Mouse (Mus musculus) adrenal gland, postnatal 36 days (tissue): ENCODE results near the gene Gbp4. TPM values are rescaled to one million over a fixed set of nuclear protein-coding genes. Genes with fewer than 3 reads are reported as not detected.
"Not testable (repeated sequence)": the region's sequence is repeated elsewhere in the genome, so short reads cannot be mapped to it uniquely, and the experiment has no call there.

Source experiments
- DNase-seq, 2 experiments: peaks; one replicate each; pipeline ENCODE4 v3.0.0; 2021; ENCODE audit warnings: mixed read lengths in 1 of 2
- long read RNA-seq, 2 experiments: library from polyadenylated mRNA; stranded (forward); transcript quantifications; one replicate each; pipeline ENCODE4 v2.0.0; 2021; ENCODE audit warnings: borderline sequencing depth in 2 of 2
- total RNA-seq, 2 experiments: library from RNA; stranded (reverse); gene quantifications; 2 replicates each; pipeline ENCODE4 v1.2.3; 2021

The Gbp4 gene
- total RNA-seq, result 1 to 10 TPM; 4.0 to 6.9 TPM
- long read RNA-seq, experiment 1, result 0 reads
- long read RNA-seq, experiment 2, result 0 reads

- DNase-seq, result peak in 1 of 2 experiments; percentile 19
These were observed at the start of gene Gbp4, which contains the start of the genes Gbp9 and Gbp8 for GRCm38 (mm10) chr5:105139409-105140088. Gene Gbp4, minus strand, starts transcription at chr5:105139586. Gene Gbp9, minus strand, starts transcription at chr5:105139539. Gene Gbp8, minus strand, starts transcription at chr5:105139540.

GRCm38 (mm10) chr5:105181446-105181845, 42.1 kb upstream of the Gbp4 start:
- DNase-seq, result no peak

DNA sequence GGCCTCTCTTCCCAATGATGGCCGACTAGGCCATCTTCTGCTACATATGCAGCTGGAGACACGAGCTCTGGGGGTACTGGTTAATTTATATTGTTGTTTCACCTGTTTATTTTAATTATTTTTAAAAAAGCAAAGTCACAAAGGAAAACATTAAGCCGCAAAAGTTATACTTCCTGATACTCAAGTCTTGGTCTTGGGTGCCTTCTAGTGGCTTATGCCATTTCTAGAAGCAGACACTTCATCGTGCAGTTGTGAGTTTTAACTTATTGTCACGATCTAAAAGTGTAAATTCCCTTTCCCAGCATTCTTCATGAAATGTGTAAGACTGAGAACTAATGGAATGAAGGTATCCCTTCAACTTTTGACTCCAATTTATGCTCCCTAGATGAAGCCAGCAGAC, 17.2 kb upstream of the Gbp4 start:
- DNase-seq, result no peak

DNA sequence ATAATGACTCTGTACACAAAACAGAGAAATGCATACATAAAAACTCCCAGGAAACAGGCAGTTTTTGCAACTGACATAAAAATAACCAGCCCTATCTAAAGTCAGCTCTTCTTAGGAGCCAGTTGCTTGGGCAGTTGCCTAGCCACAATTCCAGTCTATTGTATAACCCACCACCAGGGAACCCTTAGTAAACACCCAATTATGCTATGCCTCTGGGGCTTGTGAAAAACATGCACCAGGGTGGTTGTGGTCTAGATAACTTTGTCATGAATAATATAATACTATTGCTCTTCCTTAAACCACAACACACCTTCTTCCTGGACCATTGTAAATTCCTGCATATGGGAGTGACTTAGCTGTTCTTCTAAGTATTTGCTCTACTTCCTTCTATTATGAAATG, 14.7 kb upstream of the Gbp4 start:
- no peak for DNase-seq

GRCm38 (mm10) chr5:105148062-105148461, 8.7 kb upstream of the Gbp4 start:
- not testable (repeated sequence) for DNase-seq

DNA sequence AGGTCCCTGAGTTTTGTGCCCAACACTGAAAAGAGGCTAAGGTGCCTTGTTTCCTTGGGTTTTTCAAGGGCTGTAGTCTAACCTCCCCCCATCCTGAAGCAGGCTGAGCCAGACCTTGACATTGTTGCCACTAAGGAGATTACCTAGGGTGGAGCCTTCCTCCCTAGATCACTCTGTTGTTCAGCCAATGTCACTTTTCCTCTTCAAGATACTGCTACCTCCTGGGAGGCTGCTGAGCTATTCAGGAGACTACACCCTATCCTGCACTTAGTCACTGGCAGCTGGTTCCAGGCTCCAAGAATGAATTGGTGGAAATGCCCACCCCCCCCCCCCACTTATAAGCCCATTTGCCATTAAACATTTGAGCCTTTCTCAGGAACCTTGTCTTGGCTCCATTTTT, 7.1 kb upstream of the Gbp4 start:
- peak in 1 of 2 experiments; percentile 8 for DNase-seq

- peak in 1 of 2 experiments; percentile 19 for DNase-seq
These were observed 6.3 kb upstream of the Gbp4 start for GRCm38 (mm10) chr5:105145731-105146130.

GRCm38 (mm10) chr5:105140089-105140810, 864 bp upstream of the Gbp4 start:
- not testable (repeated sequence) for DNase-seq

DNA sequence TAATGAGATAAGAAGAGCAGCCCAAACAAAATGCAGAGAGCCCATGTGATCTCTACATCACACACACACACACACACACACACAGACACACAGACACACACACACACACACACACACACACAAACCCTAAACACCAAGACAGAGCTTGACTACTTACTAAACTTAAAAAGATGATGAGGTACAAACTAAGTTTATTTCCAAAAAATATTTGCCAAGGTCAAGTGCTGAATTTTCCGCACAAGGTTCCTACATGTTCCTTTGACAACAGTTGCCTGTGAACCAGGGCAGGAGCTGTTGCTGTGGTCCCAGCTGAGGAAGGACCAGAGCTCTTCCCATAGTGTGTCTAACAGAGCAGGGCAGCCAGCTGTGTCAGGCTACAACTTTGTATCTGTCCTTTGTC, 480 bp downstream of the Gbp4 start:
- DNase-seq, result no peak

DNA sequence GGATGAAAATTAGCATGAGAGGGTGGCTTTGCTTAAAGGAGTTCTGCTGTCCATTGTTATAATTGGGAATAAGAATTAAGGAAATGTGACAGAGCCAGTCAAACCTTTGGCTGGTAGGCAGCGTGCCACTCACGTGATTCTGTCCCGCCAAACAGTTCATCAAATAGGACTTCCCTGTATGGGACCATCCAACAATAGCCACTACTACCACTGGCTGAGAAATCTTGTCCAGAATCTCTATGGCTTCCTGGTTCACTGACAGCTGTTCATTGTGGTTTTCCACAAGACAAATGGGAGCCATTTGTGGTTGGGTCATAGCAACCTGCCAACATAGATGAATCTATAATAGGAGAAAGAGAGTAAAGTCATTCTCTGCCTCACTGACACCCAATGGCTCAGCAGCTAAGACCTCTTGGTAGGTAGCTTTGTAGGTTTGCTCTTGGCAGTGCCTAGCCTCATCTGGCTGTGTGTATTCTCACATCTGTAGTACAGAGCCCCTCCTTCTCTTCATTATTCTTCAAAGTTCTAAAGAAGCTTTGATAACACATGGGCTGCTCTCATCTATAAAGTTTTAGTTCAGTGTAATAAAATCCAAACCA, 2.6 kb downstream of the Gbp4 start:
- DNase-seq, result peak in 1 of 2 experiments; percentile 4

DNA sequence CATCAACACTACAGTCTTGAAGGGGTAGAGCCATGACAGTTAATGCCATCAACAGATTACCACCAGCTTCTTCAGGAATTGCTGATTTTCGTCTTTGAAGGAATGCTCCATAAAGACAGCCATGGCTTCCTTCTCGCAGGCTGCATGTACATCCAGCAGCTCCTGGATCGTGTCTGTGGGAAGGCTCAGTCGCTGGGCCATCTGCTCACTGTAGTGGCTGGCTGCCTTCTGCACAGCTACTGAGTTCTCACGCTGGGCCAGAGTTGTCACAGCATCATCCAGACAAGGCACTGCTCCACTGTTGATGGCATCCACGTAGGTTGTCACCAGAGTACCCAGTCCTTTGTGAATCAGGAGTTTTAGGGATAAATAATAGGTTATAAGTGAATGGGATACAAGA, 17.7 kb downstream of the Gbp4 start:
- DNase-seq, result not testable (repeated sequence)

- no peak for DNase-seq
These were observed 23.6 kb downstream of the Gbp4 start for GRCm38 (mm10) chr5:105115740-105116139.

DNA sequence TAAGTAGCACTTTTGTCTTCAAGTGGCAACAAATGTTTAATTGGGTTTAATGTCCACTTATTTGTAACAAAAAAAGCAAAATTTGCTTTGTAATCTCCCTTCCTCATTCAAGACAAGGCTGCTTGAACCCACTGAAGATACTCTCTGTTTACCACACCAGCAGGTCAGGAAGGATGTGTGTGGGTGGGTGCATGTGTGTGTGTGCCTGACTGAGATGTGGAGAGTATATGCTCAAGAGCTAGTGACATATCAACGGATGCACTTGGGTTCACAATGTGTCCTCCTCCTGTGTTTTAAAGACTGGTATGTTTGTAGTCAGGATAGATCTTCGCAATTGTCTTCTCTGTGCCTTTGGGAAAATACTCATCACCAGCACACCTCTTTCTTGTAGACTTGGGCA, 24.7 kb downstream of the Gbp4 start:
- no peak for DNase-seq

- no peak for DNase-seq
These were observed 25.7 kb downstream of the Gbp4 start for GRCm38 (mm10) chr5:105113656-105114055.

DNA sequence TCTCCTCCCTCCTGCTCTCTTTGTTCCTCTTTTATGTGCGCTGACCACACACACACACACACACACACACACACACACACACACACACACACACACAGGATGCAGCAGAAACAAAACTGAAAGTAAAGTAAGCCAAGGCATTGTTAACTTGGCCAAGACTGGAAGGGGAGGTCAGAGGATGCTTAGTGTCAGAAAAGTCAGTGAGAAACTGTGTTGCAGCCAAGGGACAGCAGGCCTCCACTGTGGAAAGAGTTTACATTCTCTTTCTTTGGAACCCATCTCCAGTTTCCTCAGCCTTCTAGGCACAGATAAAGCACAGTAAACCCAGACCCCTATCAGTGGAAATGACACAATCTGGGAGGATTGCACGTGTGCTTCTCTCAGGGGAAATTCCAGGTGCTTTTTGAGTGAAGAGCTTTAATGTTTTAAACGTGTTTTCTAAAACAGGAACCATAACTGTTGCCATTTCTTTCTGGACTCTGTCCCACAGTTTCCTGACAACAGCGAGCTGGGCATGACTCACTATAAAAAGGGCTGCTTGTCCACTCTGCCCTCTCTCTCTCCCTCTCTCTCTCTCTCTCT, 29.0 kb downstream of the Gbp4 start:
- DNase-seq, result peak; percentile 19 to 70

DNA sequence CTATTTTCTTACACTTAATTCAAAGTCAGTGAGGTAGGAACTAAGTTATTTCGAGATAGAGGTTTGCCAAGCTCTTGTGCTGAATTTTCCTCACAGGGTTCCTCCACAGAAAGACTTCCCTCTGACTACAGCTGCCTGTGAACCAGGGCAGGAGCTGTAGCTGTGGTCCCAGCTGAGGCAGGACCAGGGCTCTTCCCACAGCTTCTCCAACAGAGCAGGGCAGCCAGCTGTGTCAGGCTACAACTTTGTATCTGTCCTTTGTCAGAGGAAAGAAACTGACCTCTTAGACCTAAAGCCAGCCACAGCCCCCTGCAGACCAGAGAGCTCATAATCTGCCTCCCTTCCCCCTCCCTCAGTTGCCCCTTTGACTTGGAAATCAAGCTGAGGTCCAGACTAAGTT, 29.6 kb downstream of the Gbp4 start:
- peak in 1 of 2 experiments; percentile 4 for DNase-seq

DNA sequence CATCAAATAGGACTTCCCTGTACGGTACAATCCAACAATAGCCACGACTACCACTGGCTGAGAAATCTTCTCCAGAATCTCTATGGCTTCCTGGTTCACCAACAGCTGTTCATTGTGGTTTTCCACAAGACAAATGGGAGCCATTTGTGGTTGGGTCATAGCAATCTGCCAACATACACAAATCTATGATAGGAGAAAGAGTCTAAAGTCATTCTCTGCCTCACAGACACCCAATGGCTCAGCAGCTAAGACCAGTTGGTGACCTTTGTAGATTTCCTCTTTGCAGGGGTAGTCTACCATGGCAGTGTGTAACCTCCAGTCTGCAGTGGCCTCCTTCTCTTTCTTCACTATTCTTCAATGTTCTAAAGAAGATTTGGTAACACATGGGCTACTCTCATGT, 33.7 kb downstream of the Gbp4 start:
- DNase-seq, result not testable (repeated sequence)

GRCm38 (mm10) chr5:105081900-105082299, 57.5 kb downstream of the Gbp4 start:
- DNase-seq, result no peak

DNA sequence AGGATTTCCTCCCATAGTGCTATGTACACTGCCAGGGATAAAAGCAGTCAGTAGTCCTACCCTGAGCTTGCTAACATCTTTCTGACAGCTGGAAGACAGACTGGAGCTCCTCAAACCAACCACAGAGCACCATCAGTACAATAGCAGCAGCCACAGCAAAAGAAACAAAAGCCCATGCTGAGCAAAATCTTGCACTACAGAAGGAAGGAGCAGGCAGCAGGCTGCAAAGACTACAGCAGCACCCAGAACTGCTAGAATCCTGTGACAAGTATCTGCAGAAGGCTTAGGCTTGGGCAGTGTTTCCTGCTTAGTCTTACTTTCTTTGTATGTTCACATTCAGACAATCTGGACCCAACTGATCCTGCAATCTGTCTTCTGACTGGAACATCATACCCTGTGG, 71.0 kb downstream of the Gbp4 start:
- not testable (repeated sequence) for DNase-seq
